8 mouse cellular contexts compared by ENCODE assay signal in genomic region chr14:54686063-54686521, GRCm38 (mm10). TPM values are rescaled to one million over a fixed set of nuclear protein-coding genes. Genes with fewer than 3 reads are reported as not detected.
A peak's percentile ranks its signal among the peaks of the same experiment; 100 is the strongest.
DNase-seq lines count a peak whose midpoint lies in the region; ATAC-seq and TF ChIP-seq lines count a peak whose summit lies in the region.

Gene 1700123O20Rik (plus strand): TSS chr14:54686216.

- peak within 1 kb of the TSS; percentile 97 for H3K4me3 ChIP-seq in G1E (ENCODE audit: low read depth, low read length)
- peak within 1 kb of the TSS; percentile 82 to 90 for H3K4me3 ChIP-seq in heart, embryonic 14.5 days (ENCODE audit: control insufficient read depth in 1 of 2, insufficient read depth in 1 of 2, low read depth in 1 of 2, low read length in 2 of 2)
- peak within 1 kb of the TSS; percentile 84 for H3K4me3 ChIP-seq in stomach, embryonic 14.5 days (ENCODE audit: low read depth, low read length)

- H3K27me3 ChIP-seq in G1E (ENCODE audit: insufficient read depth, low read length) = no peaks in the 10 kb centered on the region
- H3K27me3 ChIP-seq in heart, embryonic 14.5 days (ENCODE audit: control insufficient read depth, insufficient read depth, low read length) = no peaks in the 10 kb centered on the region
- no peaks in the 10 kb centered on the region for H3K27me3 ChIP-seq in stomach, embryonic 14.5 days (ENCODE audit: control insufficient read depth, insufficient read depth, low read length)

- H3K4me2 ChIP-seq in heart, embryonic 14.5 days (ENCODE audit: low read length) = peak within 1 kb of the TSS; percentile 89
- H3K4me2 ChIP-seq in stomach, embryonic 14.5 days (replicated peaks; ENCODE audit: low read depth, low read length) = peak within 1 kb of the TSS; percentile 72

- peaks cover 57% of the 10 kb centered on the region for H3K36me3 ChIP-seq in G1E (replicated peaks)
- H3K36me3 ChIP-seq in heart, embryonic 14.5 days (ENCODE audit: control insufficient read depth, insufficient read depth, low read length) = peaks cover 56% of the 10 kb centered on the region
- peaks cover 24% of the 10 kb centered on the region for H3K36me3 ChIP-seq in stomach, embryonic 14.5 days (ENCODE audit: control insufficient read depth, insufficient read depth, low read length)

- H3K4me1 ChIP-seq in G1E (ENCODE audit: insufficient read depth, low read depth, low read length) = peaks cover 40% of the 10 kb centered on the region
- peaks cover 0 to 16% of the 10 kb centered on the region in 2 experiments; a peak in 2 of 4 replicates for H3K4me1 ChIP-seq in heart, embryonic 14.5 days (ENCODE audit: control insufficient read depth in 2 of 2, insufficient read depth in 2 of 2, low read length in 2 of 2)
- H3K4me1 ChIP-seq in stomach, embryonic 14.5 days (ENCODE audit: control insufficient read depth, insufficient read depth, low read length) = peaks cover 13% of the 10 kb centered on the region; the same call in 1 of the 2 replicates

- no peak for TF ChIP-seq CTCF in G1E (IDR thresholded peaks at IDR 0.05; ENCODE audit: low read depth, low read length)

- H3K9ac ChIP-seq in heart, embryonic 14.5 days (ENCODE audit: low read length) = peak within 1 kb of the TSS; percentile 99
- H3K9ac ChIP-seq in stomach, embryonic 14.5 days (replicated peaks; ENCODE audit: low read depth, low read length) = peak within 1 kb of the TSS; percentile 97

- under 1% methylated on average over 41 of the region's 41 CpGs for WGBS in heart, embryonic 14.5 days
- WGBS in stomach, embryonic 14.5 days = under 1% methylated on average over 41 of the region's 41 CpGs

- ATAC-seq in G1E (ENCODE audit: extremely low read depth, insufficient number of reproducible peaks, low FRiP score, poor library complexity, severe bottlenecking) = peak; percentile 24
- peak; percentile 76 for ATAC-seq in heart, embryonic 14.5 days (ENCODE audit: insufficient number of reproducible peaks, insufficient read depth, low FRiP score, low read depth)
- ATAC-seq in stomach, embryonic 14.5 days (ENCODE audit: insufficient number of reproducible peaks, insufficient read depth, low FRiP score, low read depth) = peak; percentile 76

- peak; percentile 88 for DNase-seq in cerebellum, adult 9-10 months
- no peak for DNase-seq in cerebellum, adult 11-12 months
- DNase-seq in G1E (ENCODE audit: low spot score) = peak; percentile 75
- peak; percentile 93 for DNase-seq in embryo, embryonic 11 days
- DNase-seq in layer of hippocampus, adult 9-11 months = peak; percentile 83
- peak; percentile 84 to 88 for DNase-seq in lung, postnatal 4 days

- no peaks in the 10 kb centered on the region for H3K9me3 ChIP-seq in G1E (replicated peaks)
- H3K9me3 ChIP-seq in heart, embryonic 14.5 days (ENCODE audit: control insufficient read depth, low read length) = no peaks in the 10 kb centered on the region
- H3K9me3 ChIP-seq in stomach, embryonic 14.5 days (ENCODE audit: control insufficient read depth, low read depth, low read length) = no peaks in the 10 kb centered on the region

- H3K27ac ChIP-seq in heart, embryonic 14.5 days (replicated peaks in 1 of 2; ENCODE audit: control insufficient read depth in 1 of 2, insufficient read depth in 1 of 2, low read depth in 2 of 2, low read length in 2 of 2) = peak within 1 kb of the TSS; percentile 96 to 97
- peak within 1 kb of the TSS; percentile 96 for H3K27ac ChIP-seq in stomach, embryonic 14.5 days (ENCODE audit: low read length)

RNA-seq across cellular contexts. Expression of gene 1700123O20Rik, which starts in this region (rescaled TPM):
- 38.2 and 45.2 TPM in 2 replicates for total RNA-seq in G1E (2014; fragmentation: Nextera tagmentation)
- total RNA-seq in G1E (2017) = 34.1 and 34.6 TPM in 2 replicates
- polyA plus RNA-seq in G1E (2012) = 10.1 and 12.5 TPM in 2 replicates
- 47.3 and 49.8 TPM in 2 replicates for polyA plus RNA-seq in heart, embryonic 14.5 days (2014; fragmentation: Nextera tagmentation; extraction: Ambion mirVana)
- 82.9 and 88.9 TPM in 2 replicates for polyA plus RNA-seq in stomach, embryonic 14.5 days (2014; fragmentation: Nextera tagmentation; extraction: Ambion mirVana)

Comparison
In these comparisons a context has a peak if more than half of its experiments do, and no peak if none do; other contexts are left out.
1. ATAC-seq: peak in every context shown above with its lines; median percentile 76 in heart, embryonic 14.5 days; 76 in stomach, embryonic 14.5 days; 24 in G1E.